8 mouse cellular contexts compared by ENCODE assay signal in the genomic region with DNA sequence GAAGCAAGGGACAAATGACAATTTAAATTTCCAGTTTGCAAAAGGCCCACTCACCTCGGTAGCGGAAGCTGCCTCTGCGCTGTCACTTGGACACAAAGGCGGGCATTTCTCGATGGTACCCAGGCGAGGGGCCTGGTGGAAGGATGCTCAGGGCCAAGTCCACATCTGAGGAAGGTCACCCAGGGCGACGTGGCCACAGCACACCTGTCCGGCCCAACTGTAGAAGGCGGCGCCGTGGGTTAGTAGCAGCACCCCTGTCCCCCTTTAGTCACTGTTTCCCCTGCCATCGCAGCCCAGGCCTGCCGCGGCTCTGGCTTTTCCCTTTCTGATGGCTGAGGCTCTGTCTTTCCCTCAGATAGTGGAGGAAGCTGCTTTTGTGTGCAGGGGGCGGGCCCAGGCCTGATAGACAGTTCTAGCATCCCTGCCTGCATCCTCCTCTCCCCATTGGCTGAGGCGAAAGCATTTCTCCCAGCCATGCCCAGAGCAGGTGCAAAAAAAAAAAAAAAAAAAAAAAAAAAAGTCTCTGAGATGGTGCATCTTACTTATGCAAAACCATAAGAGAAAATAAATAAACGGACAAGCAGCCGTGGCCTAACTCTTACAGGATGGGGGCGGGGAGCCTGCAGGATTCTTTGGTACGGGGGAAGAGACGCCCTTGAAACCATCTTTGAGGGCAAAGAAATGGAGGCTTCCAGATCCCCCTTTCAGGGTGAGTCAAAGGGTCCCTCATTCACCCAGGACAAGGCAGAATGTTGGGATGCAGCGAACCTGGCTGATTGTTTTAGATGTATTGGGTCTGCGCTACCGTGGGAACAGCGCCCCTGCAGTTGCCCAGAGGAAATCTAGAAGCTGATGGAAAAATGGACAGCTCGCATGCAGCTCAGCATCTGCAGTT. TPM values are rescaled to one million over a fixed set of nuclear protein-coding genes. Genes with fewer than 3 reads are reported as not detected.
DNase-seq lines count a peak whose midpoint lies in the region; ATAC-seq and TF ChIP-seq lines count a peak whose summit lies in the region.

A gene (minus strand): TSS at position 396 of the 895 bp plus-strand sequence.

- no peaks in the 10 kb centered on the region for H3K9me3 ChIP-seq in liver, embryonic 14.5 days (ENCODE audit: control insufficient read depth, low read length)
- H3K9me3 ChIP-seq in forebrain, embryonic 16.5 days (ENCODE audit: control insufficient read depth, low read length): no peaks in the 10 kb centered on the region
- no peaks in the 10 kb centered on the region for H3K9me3 ChIP-seq in midbrain, embryonic 13.5 days

- TF ChIP-seq CTCF in liver, embryonic 14.5 days (IDR thresholded peaks at IDR 0.05; ENCODE audit: low read depth): peak; percentile 58
- peak; percentile 77 for TF ChIP-seq CTCF in layer of hippocampus, adult 2 months (conservative IDR thresholded peaks at IDR 0.05)

- no peak for DNase-seq in liver, embryonic 14.5 days (ENCODE audit: low read depth in 3 of 3, low spot score in 3 of 3)
- DNase-seq in liver: no peak
- peak; percentile 80 for DNase-seq in cerebellum, adult 11 months
- peak; percentile 83 to 88 for DNase-seq in layer of hippocampus, adult 2 months (ENCODE audit: low spot score in 2 of 2)
- DNase-seq in telencephalon, adult 2 months (ENCODE audit: low read depth, low spot score): peak; percentile 88
- no peak for DNase-seq in gastrocnemius, adult 8-10 months (ENCODE audit: low spot score in 2 of 2)

- no peak within 1 kb of the TSS for H3K27ac ChIP-seq in liver, embryonic 14.5 days
- H3K27ac ChIP-seq in forebrain, embryonic 16.5 days (ENCODE audit: low read length): peak within 1 kb of the TSS; percentile 95
- peak within 1 kb of the TSS; percentile 93 for H3K27ac ChIP-seq in layer of hippocampus, adult 2 months
- peak within 1 kb of the TSS; percentile 95 for H3K27ac ChIP-seq in midbrain, embryonic 13.5 days

- H3K27me3 ChIP-seq in liver, embryonic 14.5 days (ENCODE audit: control insufficient read depth, insufficient read depth, low read length): peaks cover 36% of the 10 kb centered on the region
- no peaks in the 10 kb centered on the region for H3K27me3 ChIP-seq in forebrain, embryonic 16.5 days (replicated peaks; ENCODE audit: control insufficient read depth, insufficient read depth, low read length)
- H3K27me3 ChIP-seq in midbrain, embryonic 13.5 days: no peaks in the 10 kb centered on the region

- no peaks in the 10 kb centered on the region for H3K36me3 ChIP-seq in liver, embryonic 14.5 days (replicated peaks; ENCODE audit: control insufficient read depth, insufficient read depth, low read depth)
- H3K36me3 ChIP-seq in forebrain, embryonic 16.5 days (ENCODE audit: control insufficient read depth, insufficient read depth): no peaks in the 10 kb centered on the region
- H3K36me3 ChIP-seq in midbrain, embryonic 13.5 days: 0 out of 2 replicates have a peak, but pooled peaks cover 9% of the 10 kb centered on the region

- no peak within 1 kb of the TSS for H3K9ac ChIP-seq in liver, embryonic 14.5 days (replicated peaks)
- peak within 1 kb of the TSS; percentile 95 for H3K9ac ChIP-seq in forebrain, embryonic 16.5 days (replicated peaks; ENCODE audit: low read depth, low read length)
- H3K9ac ChIP-seq in midbrain, embryonic 13.5 days (replicated peaks): peak within 1 kb of the TSS; percentile 91

- no peak for TF ChIP-seq EP300 in liver, embryonic 14.5 days (IDR thresholded peaks at IDR 0.05; ENCODE audit: low read depth)

- no peak within 1 kb of the TSS for H3K4me2 ChIP-seq in liver, embryonic 14.5 days (ENCODE audit: low read depth)
- peak within 1 kb of the TSS; percentile 73 for H3K4me2 ChIP-seq in forebrain, embryonic 16.5 days (ENCODE audit: low read length)
- H3K4me2 ChIP-seq in midbrain, embryonic 13.5 days (replicated peaks): peak within 1 kb of the TSS; percentile 85

- no peak for ATAC-seq in liver, embryonic 14.5 days (ENCODE audit: insufficient read depth)
- peak; percentile 96 for ATAC-seq in forebrain, embryonic 16.5 days
- peak; percentile 92 for ATAC-seq in midbrain, embryonic 13.5 days

- H3K4me3 ChIP-seq in liver, embryonic 14.5 days (ENCODE audit: insufficient read depth in 1 of 2, low read depth in 2 of 2, low read length in 2 of 2): no peak within 1 kb of the TSS
- H3K4me3 ChIP-seq in forebrain, embryonic 16.5 days (replicated peaks; ENCODE audit: low read length): peak within 1 kb of the TSS; percentile 81
- H3K4me3 ChIP-seq in layer of hippocampus, adult 2 months: peak within 1 kb of the TSS; percentile 72
- peak within 1 kb of the TSS; percentile 68 for H3K4me3 ChIP-seq in midbrain, embryonic 13.5 days (replicated peaks)

- 13% methylated on average over 27 of the region's 27 CpGs for WGBS in liver, embryonic 14.5 days (ENCODE audit: insufficient replicate concordance)
- WGBS in forebrain, embryonic 16.5 days: 3% methylated on average over 27 of the region's 27 CpGs
- 3% methylated on average over 27 of the region's 27 CpGs for WGBS in midbrain, embryonic 13.5 days

- H3K4me1 ChIP-seq in liver, embryonic 14.5 days (replicated peaks; ENCODE audit: control insufficient read depth in 2 of 2, insufficient read depth in 2 of 2, low read length in 1 of 2): peaks cover 2 to 3% of the 10 kb centered on the region in 2 experiments; a peak in 2 of 4 replicates
- peaks cover 39% of the 10 kb centered on the region for H3K4me1 ChIP-seq in forebrain, embryonic 16.5 days (replicated peaks; ENCODE audit: control insufficient read depth, insufficient read depth, low read length)
- peaks cover 57% of the 10 kb centered on the region for H3K4me1 ChIP-seq in midbrain, embryonic 13.5 days (replicated peaks)

RNA-seq across cellular contexts. Expression of the gene that starts here (rescaled TPM):
- 0.01 and 0.14 TPM in 2 replicates for polyA plus RNA-seq in liver, embryonic 14.5 days (2012; rRNA removed)
- polyA plus RNA-seq in liver, embryonic 14.5 days (2014; fragmentation: Nextera tagmentation; extraction: Ambion mirVana): not detected in 2 replicates
- polyA plus RNA-seq in forebrain, embryonic 16.5 days (2015; fragmentation: Nextera tagmentation; extraction: Ambion mirVana): 81.4 and 94.9 TPM in 2 replicates
- 100 to 1,000 TPM; 144 to 150 TPM for total RNA-seq in layer of hippocampus, adult 2 months (2021)
- 66.0 and 77.3 TPM in 2 replicates for polyA plus RNA-seq in midbrain, embryonic 13.5 days (2015; fragmentation: Nextera tagmentation; extraction: Ambion mirVana)
- not detected for total RNA-seq in gastrocnemius, adult 8-10 months (2022)

Comparison
In these comparisons a context has a peak if more than half of its experiments do, and no peak if none do; other contexts are left out.
1. RNA of the gene that starts here (total RNA-seq): 144 to 150 TPM in layer of hippocampus, adult 2 months; not detected in gastrocnemius, adult 8-10 months; every median in the first group is over 100 times any median in the second.
2. RNA of the gene that starts here (polyA plus RNA-seq): 81.4 to 94.9 TPM in forebrain, embryonic 16.5 days and 66.0 to 77.3 TPM in midbrain, embryonic 13.5 days; 0.01 to 0.14 TPM in liver, embryonic 14.5 days; every median in the first group is over 10 times any median in the second.
3. DNase-seq: peak in cerebellum, adult 11 months (single experiment), layer of hippocampus, adult 2 months (2 of 2) and telencephalon, adult 2 months (single experiment); none in liver, embryonic 14.5 days (0 of 3), liver (single experiment) and gastrocnemius, adult 8-10 months (0 of 2).
4. H3K4me3 ChIP-seq: peak in forebrain, embryonic 16.5 days (single experiment), layer of hippocampus, adult 2 months (single experiment) and midbrain, embryonic 13.5 days (single experiment); none in liver, embryonic 14.5 days (0 of 2).